Mouse (Mus musculus) forebrain, embryonic 14.5 days (tissue): Measurements from ENCODE around the gene Slc9a9. TPM values are rescaled to one million over a fixed set of nuclear protein-coding genes. Genes with fewer than 3 reads are reported as not detected.

Experiments
- ATAC-seq: fragments of 200-750 bp; cut with Nextera tagmentation; 2 replicates; pipeline ENCODE4 v1.8.0; 2017; ENCODE audit warnings: mild to moderate bottlenecking, moderate library complexity
- DNase-seq: peaks from one replicate; pipeline ENCODE4 v3.0.0-alpha.2; 2015; ENCODE audit warnings: low spot score
- H3K27ac ChIP-seq: fragments of 300-500 bp; sonication (generic); 2 replicates; pipeline ENCODE4 v1.5.1; 2014; ENCODE audit warnings: low read depth, mild to moderate bottlenecking, control low read depth, low read length, moderate library complexity
- H3K27me3 ChIP-seq: fragments of 300-500 bp; sonication (generic); replicated peaks from 2 replicates; pipeline ENCODE4 v1.6.1; 2014; ENCODE audit warnings: low read length, control low read depth, mixed read lengths; ENCODE audit not compliant: control insufficient read depth, insufficient read depth
- H3K36me3 ChIP-seq: fragments of 300-500 bp; sonication (generic); 2 replicates; pipeline ENCODE4 v1.6.1; 2014; ENCODE audit warnings: low read length, control low read depth; ENCODE audit not compliant: control insufficient read depth, insufficient read depth
- H3K4me1 ChIP-seq: fragments of 300-500 bp; sonication (generic); 2 replicates; pipeline ENCODE4 v1.6.1; 2014; ENCODE audit warnings: antibody characterized with exemption, low read length, control low read depth; ENCODE audit not compliant: control insufficient read depth, insufficient read depth
- H3K4me2 ChIP-seq: fragments of 300-500 bp; sonication (generic); 2 replicates; pipeline ENCODE4 v1.6.1; 2014; ENCODE audit warnings: mild to moderate bottlenecking, control low read depth, low read length
- H3K4me3 ChIP-seq: fragments of 300-500 bp; sonication (generic); 2 replicates; pipeline ENCODE4 v1.5.1; 2014; ENCODE audit warnings: low read depth, low read length, control low read depth
- H3K9ac ChIP-seq: fragments of 300-500 bp; sonication (generic); 2 replicates; pipeline ENCODE4 v1.6.1; 2014; ENCODE audit warnings: mild to moderate bottlenecking, low read length, control low read depth, moderate library complexity
- H3K9me3 ChIP-seq: fragments of 300-500 bp; sonication (generic); replicated peaks from 2 replicates; pipeline ENCODE4 v1.6.1; 2016; ENCODE audit warnings: low read length, control low read depth, mixed read lengths; ENCODE audit not compliant: control insufficient read depth
- WGBS: fragments of 180-500 bp; shearing (Covaris S2); extraction: QIAGEN DNeasy Blood & Tissue Kit; methylation state at CpG from one replicate; pipeline ENCODE4 v1.1.7; 2014; 5-methylcytosine and 5-hydroxymethylcytosine counted together
- polyA plus RNA-seq: library from polyadenylated mRNA; unstranded; fragments of >200 nt; fragmentation: Nextera tagmentation; extraction: Ambion mirVana; gene quantifications from 2 replicates; pipeline ENCODE4 v1.2.1, GENCODE M21; 2014

Slc9a9 gene
- polyA plus RNA-seq, 1 experiment from 2014 or later: 3.7 TPM

GRCm38 (mm10) chr9:95150998-95151397 lies 481.3 kb downstream of the Slc9a9 start:
- Histone ChIP-seq H3K4me3 (no peak overlapping the region), H3K9me3 (no peaks in the 10 kb centered on the region), H3K9ac (no peak overlapping the region), H3K4me2 (no peak overlapping the region), H3K36me3 (no peaks in the 10 kb centered on the region), H3K27me3 (no peaks in the 10 kb centered on the region), H3K4me1 (no peaks in the 10 kb centered on the region; the same call in 1 of the 2 replicates), H3K27ac (no peak overlapping the region)
- 65% methylated on average over 4 of the region's 4 CpGs for WGBS
- ATAC-seq (no peak), DNase-seq (no peak)

DNA sequence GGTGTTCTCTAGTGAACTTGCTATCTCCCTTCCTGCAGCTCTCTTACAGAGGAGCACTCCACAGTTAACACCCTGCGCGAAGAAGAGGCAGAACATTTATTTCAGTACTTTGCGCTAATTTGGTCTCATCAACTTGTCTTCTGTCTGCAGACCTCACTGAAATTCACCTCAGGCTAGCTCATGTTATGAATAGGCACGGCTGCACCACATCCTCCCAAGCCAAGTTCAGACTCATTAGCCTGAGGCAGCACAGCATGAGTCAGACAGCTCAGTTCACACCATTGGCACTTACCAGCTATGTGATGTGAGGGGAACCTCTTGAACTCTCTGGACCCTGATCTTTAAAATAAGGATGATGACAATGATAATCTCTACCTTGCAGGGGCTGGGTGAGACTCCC lies 482.0 kb downstream of the Slc9a9 start:
- peak; percentile 34 for DNase-seq
- H3K9me3 ChIP-seq: no peaks in the 10 kb centered on the region

GRCm38 (mm10) chr9:95153966-95154365 lies 484.3 kb downstream of the Slc9a9 start:
- WGBS: 87% methylated on average over 6 of the region's 6 CpGs
- Histone ChIP-seq H3K9me3 (no peaks in the 10 kb centered on the region), H3K4me2 (no peak overlapping the region), H3K27ac (no peak overlapping the region), H3K4me1 (peaks cover 3% of the 10 kb centered on the region), H3K4me3 (no peak overlapping the region), H3K27me3 (no peaks in the 10 kb centered on the region), H3K9ac (no peak overlapping the region), H3K36me3 (no peaks in the 10 kb centered on the region)
- DNase-seq (no peak), ATAC-seq (no peak)

More for the DNA sequence above, 482.0 kb downstream of the Slc9a9 start:
- no peak overlapping the region for H3K27ac ChIP-seq
- no peaks in the 10 kb centered on the region for H3K36me3 ChIP-seq
- no peaks in the 10 kb centered on the region for H3K27me3 ChIP-seq
- H3K9ac ChIP-seq: no peak overlapping the region
- no peaks in the 10 kb centered on the region; the same call in 1 of the 2 replicates for H3K4me1 ChIP-seq
- ATAC-seq: 0 out of 2 replicates have a peak, but pooled peaks have one; percentile 20
- H3K4me3 ChIP-seq: no peak overlapping the region
- WGBS: 53% methylated on average over 4 of the region's 4 CpGs
- H3K4me2 ChIP-seq: no peak overlapping the region

DNA sequence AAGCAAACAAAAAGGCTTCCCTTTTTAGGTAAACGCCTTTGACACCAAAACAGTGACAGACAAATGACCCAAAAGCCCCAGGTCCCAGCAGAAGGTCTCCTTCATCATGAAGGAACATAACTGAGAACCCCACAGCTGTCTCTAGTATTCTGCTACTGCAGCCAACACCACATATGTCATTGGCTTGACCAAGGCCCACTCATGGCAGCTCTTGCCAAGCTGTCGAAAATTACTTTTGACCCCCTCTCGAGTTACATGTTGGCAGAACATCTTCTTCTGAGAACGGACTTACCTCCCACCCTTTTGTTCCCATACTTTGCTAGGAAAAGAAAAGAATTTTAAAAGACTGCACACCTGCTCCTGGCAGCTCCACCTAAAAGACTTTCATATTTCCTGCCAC lies 488.2 kb downstream of the Slc9a9 start:
- Histone ChIP-seq H3K9me3 (no peaks in the 10 kb centered on the region), H3K9ac (no peak overlapping the region), H3K4me1 (peaks cover 10% of the 10 kb centered on the region), H3K4me3 (no peak overlapping the region), H3K27ac (no peak overlapping the region), H3K27me3 (no peaks in the 10 kb centered on the region), H3K36me3 (no peaks in the 10 kb centered on the region), H3K4me2 (no peak overlapping the region)
- no peak for ATAC-seq
- no peak for DNase-seq
- 65% methylated on average over 4 of the region's 4 CpGs for WGBS

- no peak overlapping the region for H3K27ac ChIP-seq
- H3K4me3 ChIP-seq: no peak overlapping the region
- H3K27me3 ChIP-seq: no peaks in the 10 kb centered on the region
- ATAC-seq (no peak), DNase-seq (no peak)
- H3K9me3 ChIP-seq: no peaks in the 10 kb centered on the region
- peaks cover 10% of the 10 kb centered on the region for H3K4me1 ChIP-seq
- H3K4me2 ChIP-seq: no peak overlapping the region
- no peak overlapping the region for H3K9ac ChIP-seq
- 67% methylated on average over 8 of the region's 8 CpGs for WGBS
- H3K36me3 ChIP-seq: no peaks in the 10 kb centered on the region
Observed at GRCm38 (mm10) chr9:95158916-95159315, 489.2 kb downstream of the Slc9a9 start.

- no peak overlapping the region for H3K4me3 ChIP-seq
- peaks cover 10% of the 10 kb centered on the region for H3K4me1 ChIP-seq
- no peaks in the 10 kb centered on the region for H3K9me3 ChIP-seq
- H3K9ac ChIP-seq: no peak overlapping the region
- no peak overlapping the region for H3K4me2 ChIP-seq
- DNase-seq (no peak), ATAC-seq (no peak; the same call in 1 of the 2 replicates)
- no peaks in the 10 kb centered on the region for H3K36me3 ChIP-seq
- H3K27ac ChIP-seq: no peak overlapping the region
- H3K27me3 ChIP-seq: no peaks in the 10 kb centered on the region
- WGBS: 55% methylated on average over 7 of the region's 7 CpGs
Observed at GRCm38 (mm10) chr9:95160575-95161300, 491.0 kb downstream of the Slc9a9 start.

DNA sequence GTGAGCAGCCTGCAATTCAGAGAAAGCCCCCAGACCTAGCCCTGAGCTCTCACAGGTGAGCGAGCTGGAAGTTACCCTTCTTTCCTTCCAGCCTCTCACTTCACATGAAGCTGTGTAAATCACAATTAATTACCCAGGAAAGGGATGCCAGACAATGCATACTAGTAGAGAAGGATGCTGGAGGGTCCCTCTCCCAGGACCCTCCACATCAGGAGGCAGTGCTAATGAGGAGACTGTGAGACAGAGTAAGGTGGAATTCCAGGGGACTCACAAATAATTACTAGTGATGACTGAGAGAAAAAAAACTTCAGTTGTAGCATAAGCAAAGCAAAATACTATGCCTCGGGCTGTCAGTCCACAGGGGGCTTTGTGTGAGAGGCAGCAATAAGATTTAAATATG lies 492.0 kb downstream of the Slc9a9 start:
- 34% methylated on average over 2 of the region's 2 CpGs for WGBS
- H3K36me3 ChIP-seq: no peaks in the 10 kb centered on the region
- DNase-seq (no peak), ATAC-seq (no peak)
- H3K9ac ChIP-seq: no peak overlapping the region
- no peaks in the 10 kb centered on the region for H3K27me3 ChIP-seq
- H3K4me3 ChIP-seq: no peak overlapping the region
- no peak overlapping the region for H3K27ac ChIP-seq
- peaks cover 10% of the 10 kb centered on the region for H3K4me1 ChIP-seq
- no peak overlapping the region for H3K4me2 ChIP-seq
- no peaks in the 10 kb centered on the region for H3K9me3 ChIP-seq

DNA sequence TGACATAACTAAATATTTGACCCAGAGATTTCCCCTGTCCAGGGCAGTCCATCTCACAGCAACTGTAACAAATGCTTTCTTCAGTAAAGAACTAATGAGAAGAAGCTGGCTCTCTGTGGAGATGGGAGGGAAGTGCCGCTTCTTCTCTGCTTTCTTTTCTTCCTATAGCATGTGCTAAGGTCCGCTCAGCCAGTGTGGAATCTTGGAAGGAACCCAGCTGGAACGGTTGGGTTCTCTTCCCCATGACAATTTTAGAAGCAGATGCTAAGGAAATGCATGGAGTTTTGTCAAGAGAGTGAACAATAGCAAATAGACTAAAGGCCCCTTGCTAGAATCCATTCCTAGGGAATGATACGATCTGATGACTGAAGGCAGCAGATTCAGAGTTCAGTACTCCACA lies 496.5 kb downstream of the Slc9a9 start:
- H3K9me3 ChIP-seq: no peaks in the 10 kb centered on the region
- ATAC-seq: no peak
- no peaks in the 10 kb centered on the region for H3K4me1 ChIP-seq
- no peaks in the 10 kb centered on the region for H3K36me3 ChIP-seq
- no peak overlapping the region for H3K4me3 ChIP-seq
- WGBS: 83% methylated on average over 4 of the region's 4 CpGs
- no peaks in the 10 kb centered on the region for H3K27me3 ChIP-seq
- H3K27ac ChIP-seq: no peak overlapping the region
- H3K9ac ChIP-seq: no peak overlapping the region
- DNase-seq: no peak
- no peak overlapping the region for H3K4me2 ChIP-seq

DNA sequence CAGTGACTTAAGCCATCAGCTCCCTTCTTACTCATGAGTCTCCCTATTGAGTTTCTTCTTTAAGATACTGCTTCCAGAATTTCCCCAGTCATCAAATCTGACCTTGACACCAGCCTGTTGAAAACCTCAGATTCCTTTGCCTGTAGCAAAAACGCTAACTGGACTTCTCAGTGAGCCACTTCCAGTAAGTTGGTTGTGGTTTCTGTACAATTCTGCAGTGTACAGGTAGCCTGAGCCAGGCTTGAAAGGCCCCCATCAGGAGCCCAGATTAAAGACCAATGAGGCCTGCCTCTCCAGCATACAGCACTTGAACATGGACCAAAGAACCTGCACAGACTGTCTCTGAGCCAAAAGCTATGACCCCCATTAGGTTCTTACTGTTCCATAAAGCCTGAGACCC lies 498.1 kb downstream of the Slc9a9 start:
- 76% methylated on average over 1 of the region's 1 CpGs for WGBS
- Histone ChIP-seq H3K9ac (no peak overlapping the region), H3K27ac (no peak overlapping the region), H3K9me3 (no peaks in the 10 kb centered on the region), H3K4me3 (no peak overlapping the region), H3K4me2 (no peak overlapping the region), H3K27me3 (no peaks in the 10 kb centered on the region), H3K36me3 (no peaks in the 10 kb centered on the region), H3K4me1 (no peaks in the 10 kb centered on the region)
- ATAC-seq: no peak
- no peak for DNase-seq
